Mouse (Mus musculus) embryonic facial prominence, embryonic 14.5 days (tissue): ENCODE data around the gene Acacb. TPM values are rescaled to one million over a fixed set of nuclear protein-coding genes. Genes with fewer than 3 reads are reported as not detected.

Experiments used
- ATAC-seq: fragments of 200-750 bp; cut with Nextera tagmentation; 2 replicates; pipeline ENCODE4 v1.8.0; 2017; ENCODE audit warnings: low read depth, moderate number of reproducible peaks, moderate TSS enrichment
- DNase-seq: peaks from one replicate; pipeline ENCODE4 v3.0.0-alpha.2; 2015; ENCODE audit warnings: low spot score
- H3K27ac ChIP-seq: fragments of 300-500 bp; sonication (generic); replicated peaks from 2 replicates; pipeline ENCODE4 v1.5.1; 2014; ENCODE audit warnings: low read depth, mild to moderate bottlenecking, low read length, moderate library complexity
- H3K27me3 ChIP-seq: fragments of 300-500 bp; sonication (generic); replicated peaks from 2 replicates; pipeline ENCODE4 v1.6.1; 2014; ENCODE audit warnings: low read length; ENCODE audit not compliant: control insufficient read depth, insufficient read depth
- H3K36me3 ChIP-seq: fragments of 300-500 bp; sonication (generic); 2 replicates; pipeline ENCODE4 v1.6.1; 2014; ENCODE audit warnings: low read length, mixed read lengths; ENCODE audit not compliant: control insufficient read depth, insufficient read depth
- H3K4me1 ChIP-seq: fragments of 300-500 bp; sonication (generic); 2 replicates; pipeline ENCODE4 v1.6.1; 2014; ENCODE audit warnings: antibody characterized with exemption, low read length; ENCODE audit not compliant: control insufficient read depth, insufficient read depth
- H3K4me2 ChIP-seq: fragments of 300-500 bp; sonication (generic); 2 replicates; pipeline ENCODE4 v1.6.1; 2014; ENCODE audit warnings: low read depth, mild to moderate bottlenecking, low read length, moderate library complexity, mixed read lengths
- H3K4me3 ChIP-seq: fragments of 300-500 bp; sonication (generic); 2 replicates; pipeline ENCODE4 v1.5.1; 2014; ENCODE audit warnings: low read depth, mild to moderate bottlenecking, low read length
- H3K9ac ChIP-seq: fragments of 300-500 bp; sonication (generic); 2 replicates; pipeline ENCODE4 v1.6.1; 2014; ENCODE audit warnings: low read depth, mild to moderate bottlenecking, low read length, moderate library complexity, mixed read lengths
- H3K9me3 ChIP-seq: fragments of 300-500 bp; sonication (generic); 2 replicates; pipeline ENCODE4 v1.6.1; 2016; ENCODE audit warnings: low read length; ENCODE audit not compliant: control insufficient read depth
- WGBS: fragments of 180-500 bp; shearing (Covaris S2); extraction: QIAGEN DNeasy Blood & Tissue Kit; methylation state at CpG from one replicate; pipeline ENCODE4 v1.1.7; 2014; 5-methylcytosine and 5-hydroxymethylcytosine counted together
- polyA plus RNA-seq: library from polyadenylated mRNA; unstranded; fragments of >200 nt; fragmentation: Nextera tagmentation; extraction: Ambion mirVana; gene quantifications from 2 replicates; pipeline ENCODE4 v1.2.1, GENCODE M21; 2014

The Acacb gene
- polyA plus RNA-seq, 1 experiment from 2014 or later, result 2.4 TPM

DNA sequence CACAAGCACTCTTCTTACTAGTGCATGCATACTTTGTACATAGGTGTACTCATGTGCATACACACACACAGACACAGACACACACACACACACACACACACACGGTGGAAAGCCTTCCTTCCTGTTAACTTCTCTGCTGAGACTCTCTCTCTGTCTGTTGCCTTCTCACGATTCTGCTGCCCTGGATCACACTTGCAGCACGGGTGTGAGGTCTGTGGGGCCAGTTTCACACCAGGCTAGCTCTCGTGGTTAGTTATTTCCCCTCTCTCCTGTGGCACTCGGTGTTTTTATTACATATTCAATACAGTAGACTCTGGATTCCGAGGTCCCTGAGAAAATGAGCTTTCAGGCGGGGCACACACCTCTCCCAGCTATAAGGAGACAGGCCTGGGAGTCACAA is 29.7 kb upstream of the Acacb start:
- 85% methylated on average over 7 of the region's 7 CpGs for WGBS
- DNase-seq (no peak), ATAC-seq (no peak)
- Histone ChIP-seq H3K27me3 (no peaks in the 10 kb centered on the region), H3K4me3 (no peak overlapping the region), H3K27ac (no peak overlapping the region), H3K36me3 (peaks cover 81% of the 10 kb centered on the region), H3K9me3 (no peaks in the 10 kb centered on the region), H3K9ac (no peak overlapping the region), H3K4me1 (no peaks in the 10 kb centered on the region), H3K4me2 (no peak overlapping the region)

DNA sequence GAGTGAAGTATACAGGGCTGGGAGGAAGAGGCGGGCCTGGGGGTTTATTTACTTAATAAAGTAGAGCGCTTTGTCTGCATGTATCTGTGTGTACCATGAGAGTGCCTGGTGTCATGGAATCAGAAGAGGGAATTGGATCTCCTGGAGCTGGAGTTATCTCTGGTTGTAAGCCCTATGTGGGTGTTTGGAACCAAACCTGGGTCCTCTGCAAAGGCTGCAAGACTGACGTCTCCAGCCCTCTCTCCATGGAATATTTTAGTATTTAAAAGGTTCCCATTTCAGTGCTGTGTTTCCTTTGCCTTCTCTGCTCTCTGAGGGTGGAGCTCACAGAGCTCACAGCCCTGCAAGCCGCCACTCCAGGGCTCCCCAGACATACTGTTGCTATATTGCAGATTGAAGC is 26.5 kb upstream of the Acacb start:
- H3K36me3 ChIP-seq, result peaks cover 80% of the 10 kb centered on the region
- no peaks in the 10 kb centered on the region for H3K4me1 ChIP-seq
- 81% methylated on average over 4 of the region's 4 CpGs for WGBS
- DNase-seq (no peak), ATAC-seq (no peak)
- no peaks in the 10 kb centered on the region for H3K27me3 ChIP-seq
- no peak overlapping the region for H3K4me2 ChIP-seq
- no peak overlapping the region for H3K9ac ChIP-seq
- no peaks in the 10 kb centered on the region for H3K9me3 ChIP-seq
- no peak overlapping the region for H3K27ac ChIP-seq
- no peak overlapping the region for H3K4me3 ChIP-seq

DNA sequence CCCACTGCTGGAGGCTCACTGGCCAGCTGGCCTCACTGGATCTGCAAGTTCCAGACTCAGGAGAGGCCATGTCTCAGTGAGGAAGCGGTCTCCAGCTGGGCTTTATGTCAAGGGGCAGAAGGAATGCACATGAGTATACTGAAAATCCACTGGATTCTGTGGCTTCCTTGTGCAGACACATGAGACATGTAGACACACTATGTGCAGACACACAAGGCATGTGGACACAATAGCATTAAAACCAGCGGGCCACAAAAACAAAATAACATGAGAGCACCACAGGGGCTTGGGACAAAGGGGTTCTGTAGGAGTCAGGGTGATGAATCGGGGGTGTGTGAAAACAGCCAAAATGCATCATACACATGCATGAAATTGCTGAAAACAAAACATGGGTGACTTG is 20.3 kb upstream of the Acacb start:
- 86% methylated on average over 3 of the region's 3 CpGs for WGBS
- H3K9me3 ChIP-seq, result no peaks in the 10 kb centered on the region
- no peak overlapping the region for H3K4me2 ChIP-seq
- no peak overlapping the region for H3K4me3 ChIP-seq
- no peak overlapping the region for H3K9ac ChIP-seq
- H3K4me1 ChIP-seq, result peaks cover 4% of the 10 kb centered on the region; the same call in 1 of the 2 replicates
- no peaks in the 10 kb centered on the region for H3K27me3 ChIP-seq
- DNase-seq, result no peak
- H3K27ac ChIP-seq, result no peak overlapping the region
- no peak for ATAC-seq
- peaks cover 41% of the 10 kb centered on the region for H3K36me3 ChIP-seq

DNA sequence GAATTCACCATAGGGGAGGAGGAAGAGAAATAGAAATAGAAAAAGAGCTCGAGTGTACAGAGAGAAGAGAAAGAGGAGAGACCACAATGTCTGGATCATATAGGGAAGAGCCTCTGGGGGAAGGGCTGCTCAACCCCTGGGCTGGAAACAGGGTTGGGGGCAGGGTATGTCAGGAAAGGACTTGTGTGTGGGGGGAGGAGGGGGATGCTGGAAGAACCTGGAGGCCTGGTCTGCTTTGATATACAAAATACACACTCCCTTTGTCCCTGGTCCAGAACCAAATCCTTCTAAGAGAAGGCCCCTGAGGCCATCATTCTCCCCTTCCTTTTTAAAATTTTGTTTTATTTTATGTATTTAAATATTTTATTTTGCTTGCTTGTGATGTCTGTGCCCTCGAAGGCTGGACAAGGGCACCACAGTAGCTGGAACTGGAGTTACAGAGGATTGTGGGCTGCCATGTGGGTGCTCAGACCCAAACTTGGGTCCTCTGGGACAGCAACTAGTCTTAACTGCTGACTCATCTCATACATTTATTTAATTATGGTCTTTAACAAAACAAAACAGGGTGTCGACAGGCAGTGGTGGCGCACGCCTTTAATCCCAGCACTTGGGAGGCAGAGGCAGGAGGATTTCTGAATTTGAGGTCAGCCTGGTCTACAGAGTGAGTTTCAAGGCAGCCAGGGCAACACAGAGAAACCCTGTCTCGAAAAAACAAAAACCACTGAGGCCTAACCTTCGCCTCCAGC is 19.7 kb upstream of the Acacb start:
- peak overlapping the region; percentile 72; the same call in 1 of the 2 replicates for H3K9ac ChIP-seq
- DNase-seq (no peak), ATAC-seq (no peak)
- 84% methylated on average over 7 of the region's 7 CpGs for WGBS
- H3K4me2 ChIP-seq, result peak overlapping the region; percentile 96
- no peaks in the 10 kb centered on the region for H3K9me3 ChIP-seq
- H3K36me3 ChIP-seq, result peaks cover 35% of the 10 kb centered on the region
- H3K27me3 ChIP-seq, result no peaks in the 10 kb centered on the region
- H3K4me3 ChIP-seq, result peak overlapping the region; percentile 70
- peak overlapping the region; percentile 86; the same call in 1 of the 2 replicates for H3K27ac ChIP-seq
- peaks cover 5% of the 10 kb centered on the region for H3K4me1 ChIP-seq

DNA sequence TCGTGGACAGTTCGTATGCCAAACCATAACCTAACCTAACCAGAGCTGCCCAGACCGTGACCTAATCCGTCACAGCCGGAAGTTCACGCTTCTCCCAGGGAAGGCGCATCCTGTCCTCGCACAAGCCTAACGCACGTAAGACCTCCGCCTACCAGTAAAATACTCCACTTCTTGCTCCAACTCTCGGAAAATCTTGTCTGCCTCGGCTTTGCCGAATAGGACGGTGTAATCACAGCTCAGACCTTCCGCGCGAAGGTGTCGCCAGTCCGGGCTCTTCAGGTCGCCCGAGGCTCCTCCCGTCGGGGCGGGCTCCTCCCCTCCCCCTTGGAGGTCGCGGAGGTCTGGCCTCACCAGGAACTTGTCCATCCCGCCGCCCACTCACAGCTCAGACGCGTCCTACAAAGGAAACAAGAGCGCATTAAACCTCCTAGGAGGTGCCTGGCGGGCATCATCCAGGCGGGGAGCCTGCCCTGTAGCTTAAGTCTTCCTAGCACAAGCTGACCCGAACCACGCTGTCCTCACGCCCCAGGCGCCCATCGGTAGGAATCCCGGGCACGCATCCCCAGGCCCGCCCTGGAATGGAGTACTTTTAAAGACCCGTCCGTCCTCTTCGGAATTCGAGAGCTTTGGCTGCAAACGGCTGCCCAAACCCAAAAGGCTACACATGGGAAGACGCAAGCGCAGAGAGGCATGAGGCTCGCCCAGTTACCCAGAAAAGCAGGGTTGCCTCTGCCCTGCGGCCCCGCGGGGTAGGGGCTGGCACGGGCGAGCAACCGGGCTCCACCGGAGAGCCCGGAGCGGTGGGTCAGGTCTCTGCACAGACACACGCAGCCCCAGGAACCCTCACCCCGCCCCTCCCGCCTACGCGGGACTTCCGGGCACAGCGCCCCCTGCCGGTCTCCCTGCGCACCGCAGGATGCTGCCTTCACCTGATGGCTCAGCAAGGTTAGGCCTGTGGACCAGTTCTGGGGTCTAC is 18.7 kb upstream of the Acacb start, which contains the start of gene Alkbh2:
Alkbh2 (minus strand) TSS at position 845 of the 976 bp plus-strand sequence.
- Histone ChIP-seq H3K4me2 (peak within 1 kb of the TSS; percentile 96), H3K4me3 (peak within 1 kb of the TSS; percentile 70), H3K27me3 (no peaks in the 10 kb centered on the region), H3K9me3 (no peaks in the 10 kb centered on the region), H3K9ac (peak within 1 kb of the TSS; percentile 72), H3K4me1 (peaks cover 13% of the 10 kb centered on the region), H3K36me3 (peaks cover 25% of the 10 kb centered on the region), H3K27ac (peak within 1 kb of the TSS; percentile 86)
- ATAC-seq (peak; percentile 20), DNase-seq (peak; percentile 80)
- WGBS, result under 1% methylated on average over 50 of the region's 69 CpGs

DNA sequence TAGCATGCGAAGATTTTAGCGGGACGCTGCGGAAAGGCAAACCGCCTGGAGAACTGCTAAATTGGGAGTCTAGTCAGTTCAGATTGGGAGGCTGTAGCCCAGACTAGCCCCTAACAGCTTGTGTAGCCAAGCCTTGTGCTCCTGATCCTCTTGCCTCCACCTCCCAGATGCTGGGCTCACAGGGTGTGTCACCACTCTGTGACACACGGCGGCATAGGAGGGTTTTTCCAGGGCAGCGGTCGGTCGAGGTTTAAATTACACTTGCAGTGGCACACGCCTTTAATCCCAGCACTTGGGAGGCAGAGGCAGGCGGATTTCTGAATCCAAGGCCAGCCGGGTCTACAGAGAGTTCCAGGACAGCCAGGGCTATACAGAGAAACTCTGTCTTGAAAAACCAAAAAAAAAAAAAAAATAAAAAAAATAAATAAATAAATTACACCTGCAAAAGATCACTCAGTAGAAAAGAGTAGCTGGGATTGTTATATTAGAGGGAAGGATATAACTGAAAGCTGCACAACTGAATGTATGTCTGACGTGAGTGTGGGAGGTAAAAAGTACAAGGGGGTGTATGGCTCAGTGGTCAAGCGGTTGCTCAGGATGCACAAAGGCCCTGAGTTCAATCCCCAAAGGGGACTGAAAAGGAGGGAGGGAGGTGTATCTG is 16.7 kb upstream of the Acacb start:
- Histone ChIP-seq H3K9ac (no peak overlapping the region), H3K27me3 (no peaks in the 10 kb centered on the region), H3K4me3 (peak overlapping the region; percentile 79), H3K9me3 (no peaks in the 10 kb centered on the region), H3K4me1 (peaks cover 13% of the 10 kb centered on the region), H3K36me3 (peaks cover 12% of the 10 kb centered on the region; the same call in 1 of the 2 replicates), H3K4me2 (peak overlapping the region; percentile 98), H3K27ac (no peak overlapping the region)
- WGBS, result 76% methylated on average over 15 of the region's 15 CpGs
- no peak for DNase-seq
- no peak for ATAC-seq

DNA sequence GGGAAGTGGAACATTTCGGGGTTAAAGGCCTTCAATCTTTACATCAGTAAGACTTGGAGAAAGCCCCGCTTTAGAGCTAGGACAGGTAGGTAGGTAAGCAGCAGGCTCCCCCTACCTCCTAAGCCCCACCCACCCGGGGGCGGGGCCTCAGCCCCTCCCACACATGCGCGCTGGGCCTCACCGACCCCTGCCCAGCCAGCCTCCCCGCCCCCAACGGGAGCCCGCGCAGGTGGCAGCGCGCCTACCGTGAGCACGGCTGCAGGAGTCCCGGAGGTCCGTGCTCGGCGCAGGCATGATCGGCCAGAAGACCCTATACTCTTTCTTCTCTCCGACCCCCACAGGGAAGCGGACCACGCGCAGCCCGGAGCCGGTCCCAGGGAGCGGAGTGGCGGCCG is 16.1 kb upstream of the Acacb start, which contains the start of gene Ung:
Ung (plus strand) TSS at position 176 of the 395 bp plus-strand sequence.
- ATAC-seq (peak; percentile 31), DNase-seq (peak; percentile 67)
- H3K36me3 ChIP-seq, result peaks cover 12% of the 10 kb centered on the region; the same call in 1 of the 2 replicates
- H3K4me1 ChIP-seq, result peaks cover 13% of the 10 kb centered on the region
- no peaks in the 10 kb centered on the region for H3K27me3 ChIP-seq
- peak within 1 kb of the TSS; percentile 6 for H3K27ac ChIP-seq
- peak within 1 kb of the TSS; percentile 98 for H3K4me2 ChIP-seq
- 0% methylated on average over 7 of the region's 29 CpGs for WGBS
- H3K9me3 ChIP-seq, result no peaks in the 10 kb centered on the region
- H3K9ac ChIP-seq, result peak within 1 kb of the TSS; percentile 65
- peak within 1 kb of the TSS; percentile 79 for H3K4me3 ChIP-seq
